Comparison of ENCODE assay signal across 32 mouse cellular contexts in the genomic region with DNA sequence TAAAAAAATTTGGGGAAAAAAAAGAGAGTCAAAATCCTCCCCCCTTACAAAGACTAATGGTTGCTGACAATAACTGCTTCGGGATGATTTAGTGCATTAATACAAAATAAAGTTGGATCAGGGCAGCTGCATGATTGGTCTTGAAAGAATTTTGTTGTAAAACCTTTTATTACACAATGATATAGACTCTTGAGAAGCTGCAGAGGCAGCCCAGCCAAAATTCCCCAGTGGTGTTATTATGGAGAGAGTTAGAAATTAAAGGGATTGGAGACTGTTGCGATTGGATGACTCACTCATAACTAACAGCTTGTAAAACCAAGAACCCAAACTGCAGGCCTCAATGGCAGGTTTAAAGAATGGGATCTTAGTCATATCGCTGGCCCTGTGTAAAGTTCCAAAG.
DNase-seq lines count a peak whose midpoint lies in the region; ATAC-seq lines count a peak whose summit lies in the region.
"Had no signal": no experiment of that assay in that cellular context is flagged by ENCODE, and none has a peak within 500 bp of the region (broad histone marks: within the 10 kb centered on the region; RNA-seq: fewer than 3 reads in every experiment).

No protein-coding gene starts in this region.

- H3K4me2 ChIP-seq in limb, embryonic 13.5 days (replicated peaks): no peak overlapping the region
- H3K4me2 ChIP-seq: embryonic facial prominence, embryonic 13.5 days; forebrain, embryonic 13.5 days; heart, embryonic 13.5 days; hindbrain, embryonic 14.5 days had no signal

- no peak overlapping the region for H3K9ac ChIP-seq in limb, embryonic 13.5 days
- H3K9ac ChIP-seq: embryonic facial prominence, embryonic 13.5 days; forebrain, embryonic 13.5 days; heart, embryonic 13.5 days; hindbrain, embryonic 14.5 days had no signal

- no peaks in the 10 kb centered on the region for H3K36me3 ChIP-seq in limb, embryonic 13.5 days
- no peaks in the 10 kb centered on the region for H3K36me3 ChIP-seq in limb, embryonic 10.5 days
- H3K36me3 ChIP-seq: embryonic facial prominence, embryonic 10.5 days; embryonic facial prominence, embryonic 13.5 days; forebrain, embryonic 10.5 days; G1E; heart, embryonic 10.5 days; heart, embryonic 13.5 days had no signal

- 62% methylated on average over 3 of the region's 3 CpGs for WGBS in limb, embryonic 13.5 days
- 92% methylated on average over 3 of the region's 3 CpGs for WGBS in limb, embryonic 10.5 days

- DNase-seq in limb, embryonic 10.5 days (ENCODE audit: low spot score): no peak
- peak; percentile 74 for DNase-seq in Muller cell, postnatal 12 days (ENCODE audit: inconsistent ontology term)
- DNase-seq in fibroblast of lung, adult 2 months (ENCODE audit: low read depth): peak; percentile 52
- no peak for DNase-seq in spleen, postnatal 36 days (ENCODE audit: low spot score in 2 of 2)
- DNase-seq: adrenal gland, adult 8-10 months; adrenal gland, postnatal 25 days; B cell, adult 2 months; cerebellum, adult 11-12 months; cerebellum, adult 8-10 months; cerebellum, postnatal 10 days; cerebellum, postnatal 36 days; embryo, embryonic 11 days; gastrocnemius, adult 2 months; gastrocnemius, postnatal 14 days; heart, adult 18-20 months; heart, postnatal 14 days; heart, postnatal 4 days had no signal

- H3K4me3 ChIP-seq in limb, embryonic 13.5 days: no peak overlapping the region
- no peak overlapping the region for H3K4me3 ChIP-seq in limb, embryonic 10.5 days
- H3K4me3 ChIP-seq: embryonic facial prominence, embryonic 10.5 days; embryonic facial prominence, embryonic 13.5 days; erythroblast, embryonic 14.5 days; forebrain, embryonic 10.5 days; forebrain, embryonic 13.5 days; gastrocnemius, adult 2 months; heart, embryonic 10.5 days; heart, embryonic 13.5 days had no signal

- H3K27me3 ChIP-seq in limb, embryonic 13.5 days: no peaks in the 10 kb centered on the region
- no peaks in the 10 kb centered on the region for H3K27me3 ChIP-seq in limb, embryonic 10.5 days (ENCODE audit: low read depth, poor library complexity, severe bottlenecking)
- H3K27me3 ChIP-seq: embryonic facial prominence, embryonic 13.5 days; heart, embryonic 13.5 days had no signal

- H3K9me3 ChIP-seq in limb, embryonic 13.5 days: peaks cover 5% of the 10 kb centered on the region; the same call in 1 of the 2 replicates
- no peaks in the 10 kb centered on the region for H3K9me3 ChIP-seq in limb, embryonic 10.5 days (replicated peaks)
- H3K9me3 ChIP-seq: embryonic facial prominence, embryonic 10.5 days; embryonic facial prominence, embryonic 13.5 days; forebrain, embryonic 10.5 days; forebrain, embryonic 13.5 days; heart, embryonic 10.5 days; heart, embryonic 13.5 days had no signal

- no peaks in the 10 kb centered on the region for H3K4me1 ChIP-seq in limb, embryonic 13.5 days
- H3K4me1 ChIP-seq in limb, embryonic 10.5 days: no peaks in the 10 kb centered on the region
- H3K4me1 ChIP-seq: embryonic facial prominence, embryonic 10.5 days; embryonic facial prominence, embryonic 13.5 days; forebrain, embryonic 10.5 days; forebrain, embryonic 13.5 days; heart, embryonic 10.5 days; heart, embryonic 13.5 days had no signal

- H3K27ac ChIP-seq in limb, embryonic 13.5 days: no peak overlapping the region
- H3K27ac ChIP-seq in limb, embryonic 10.5 days: no peak overlapping the region
- H3K27ac ChIP-seq: embryonic facial prominence, embryonic 10.5 days; embryonic facial prominence, embryonic 13.5 days; forebrain, embryonic 10.5 days; forebrain, embryonic 13.5 days; gastrocnemius, adult 2 months; heart, embryonic 10.5 days; heart, embryonic 13.5 days; hindbrain, embryonic 14.5 days; hindbrain, postnatal 0 days had no signal

- peak; percentile 61; the same call in 1 of the 2 replicates for ATAC-seq in limb, embryonic 13.5 days (ENCODE audit: low FRiP score, low read depth)
- no peak for ATAC-seq in frontal cortex, adult (ENCODE audit: low TSS enrichment)
- ATAC-seq: activated CD4-positive, CD25-positive, alpha-beta regulatory T cell, adult 4 months; forebrain, embryonic 13.5 days; forebrain, embryonic 16.5 days; hindbrain, postnatal 0 days; inflammation-experienced regulatory T-cells, adult 6 months had no signal

Comparison
In these comparisons a context has a peak if more than half of its experiments do, and no peak if none do; other contexts are left out.
1. DNase-seq: peak in Muller cell, postnatal 12 days (single experiment) and fibroblast of lung, adult 2 months (single experiment); none in limb, embryonic 10.5 days (single experiment) and spleen, postnatal 36 days (0 of 2).